Mouse (Mus musculus) liver, embryonic 14.5 days (tissue): ENCODE data around the gene Otc.

Experiments used
- CTCF ChIP-seq: IDR thresholded peaks from 2 replicates; pipeline ENCODE4 v1.5.1; 2016; ENCODE audit warnings: antibody characterized with exemption, low read depth, control low read depth
- EP300 ChIP-seq: IDR thresholded peaks from 2 replicates; pipeline ENCODE4 v1.6.1; 2016; ENCODE audit warnings: antibody characterized with exemption, low read depth

DNA sequence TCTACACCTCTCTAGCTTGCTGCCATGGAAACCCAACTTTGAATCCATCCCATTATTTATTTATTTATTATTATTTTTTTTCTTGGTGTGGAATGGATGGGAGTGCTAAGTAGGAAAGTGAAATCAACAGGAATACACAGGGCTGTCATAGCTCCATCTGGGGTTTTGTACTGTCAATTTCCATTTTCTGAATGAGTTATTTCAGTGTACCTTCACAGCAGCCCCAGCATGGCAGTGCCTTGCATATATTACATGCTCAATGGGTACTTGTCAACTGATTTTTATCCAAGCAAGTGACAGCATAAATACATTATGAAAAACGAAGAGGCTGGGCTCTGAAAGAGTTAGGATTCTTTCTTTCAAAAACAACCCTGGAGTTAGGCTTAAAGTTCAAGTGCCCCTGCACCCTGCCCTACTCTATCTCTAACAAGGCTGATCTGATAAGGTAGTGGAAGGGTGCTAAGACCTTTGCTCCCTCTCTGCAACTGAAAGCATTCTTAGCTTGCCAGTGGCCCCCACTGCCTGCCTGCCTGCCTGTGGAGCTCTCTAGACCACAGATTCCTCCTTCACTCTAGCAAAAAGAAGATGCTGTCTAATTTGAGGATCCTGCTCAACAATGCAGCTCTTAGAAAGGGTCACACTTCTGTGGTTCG lies at the start of gene Otc:
- TF ChIP-seq CTCF = no peak
- no peak for TF ChIP-seq EP300
